Mouse (Mus musculus): ENCODE measurements around the gene Slco3a1. TPM values are rescaled to one million over a fixed set of nuclear protein-coding genes. Genes with fewer than 3 reads are reported as not detected.

The Slco3a1 gene
- polyA plus RNA-seq, 1 experiment: 1.2 TPM

DNA sequence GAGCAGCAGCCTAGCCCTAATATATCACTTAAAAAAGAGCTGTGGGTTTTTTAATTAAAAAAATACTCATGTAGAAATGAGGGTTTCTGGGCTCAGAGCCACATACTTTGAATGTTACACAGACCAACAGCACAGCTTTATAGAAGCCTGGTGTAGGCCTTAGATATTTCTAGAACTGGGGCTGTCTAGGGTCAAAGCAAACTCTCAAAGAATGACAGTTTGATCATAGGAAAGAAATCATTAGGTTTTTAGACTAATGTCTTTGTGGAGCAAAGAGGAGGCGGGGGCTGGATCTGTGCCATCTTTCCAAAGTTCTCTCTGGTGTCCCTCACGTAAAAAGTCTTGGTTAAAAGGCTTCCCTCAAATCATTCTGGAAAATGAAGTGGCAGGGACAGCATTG is 121.6 kb downstream of the Slco3a1 start:
- TF ChIP-seq EP300 (IDR thresholded peaks at IDR 0.05; ENCODE audit: insufficient read depth, low read depth, low read length) (no peak), CTCF (IDR thresholded peaks at IDR 0.05; ENCODE audit: low read depth, low read length) (no peak), POLR2A (IDR thresholded peaks at IDR 0.05; ENCODE audit: insufficient read depth, low read length) (no peak)
- H3K4me3 ChIP-seq (ENCODE audit: low read depth, low read length): no peak overlapping the region
- no peak overlapping the region for H3K27ac ChIP-seq (ENCODE audit: insufficient read depth, low read length)
- H3K36me3 ChIP-seq (ENCODE audit: control insufficient read depth, insufficient read depth, low read length, poor library complexity, severe bottlenecking): no peaks in the 10 kb centered on the region
- no peaks in the 10 kb centered on the region for H3K4me1 ChIP-seq (ENCODE audit: control insufficient read depth, insufficient read depth, low read length)
- H3K9me3 ChIP-seq (replicated peaks; ENCODE audit: control insufficient read depth, insufficient read depth, low read length, poor library complexity, severe bottlenecking): no peaks in the 10 kb centered on the region
- H3K27me3 ChIP-seq (ENCODE audit: control insufficient read depth, insufficient read depth, low read length, poor library complexity, severe bottlenecking): no peaks in the 10 kb centered on the region
- H3K9ac ChIP-seq (ENCODE audit: low read depth, poor library complexity, severe bottlenecking): no peak overlapping the region

DNA sequence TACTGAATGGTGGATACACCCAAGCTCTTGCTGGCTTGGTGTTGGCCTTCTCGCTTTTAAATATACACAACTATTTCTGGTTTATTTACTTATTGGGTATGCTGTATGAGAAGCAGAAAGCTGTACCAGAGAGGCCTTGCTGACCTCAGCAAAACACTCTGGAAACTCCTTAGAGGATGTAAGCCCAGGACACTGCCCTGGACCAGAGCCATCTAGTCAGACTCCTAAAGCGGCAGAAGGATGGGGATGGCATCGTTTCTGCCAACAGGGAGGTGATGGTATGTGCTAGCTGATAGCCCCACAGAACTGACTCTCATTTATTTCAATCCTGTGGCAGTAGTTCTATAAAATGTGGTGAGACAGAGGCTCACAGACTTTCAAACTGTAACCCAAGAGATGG is 125.3 kb downstream of the Slco3a1 start:
- H3K27ac ChIP-seq (ENCODE audit: insufficient read depth, low read length): no peak overlapping the region
- H3K4me3 ChIP-seq (ENCODE audit: low read depth, low read length): no peak overlapping the region
- no peak overlapping the region for H3K9ac ChIP-seq (ENCODE audit: low read depth, poor library complexity, severe bottlenecking)
- no peaks in the 10 kb centered on the region for H3K27me3 ChIP-seq (ENCODE audit: control insufficient read depth, insufficient read depth, low read length, poor library complexity, severe bottlenecking)
- TF ChIP-seq EP300 (IDR thresholded peaks at IDR 0.05; ENCODE audit: insufficient read depth, low read depth, low read length): no peak
- no peaks in the 10 kb centered on the region for H3K36me3 ChIP-seq (ENCODE audit: control insufficient read depth, insufficient read depth, low read length, poor library complexity, severe bottlenecking)
- H3K9me3 ChIP-seq (replicated peaks; ENCODE audit: control insufficient read depth, insufficient read depth, low read length, poor library complexity, severe bottlenecking): no peaks in the 10 kb centered on the region
- H3K4me1 ChIP-seq (ENCODE audit: control insufficient read depth, insufficient read depth, low read length): no peaks in the 10 kb centered on the region

DNA sequence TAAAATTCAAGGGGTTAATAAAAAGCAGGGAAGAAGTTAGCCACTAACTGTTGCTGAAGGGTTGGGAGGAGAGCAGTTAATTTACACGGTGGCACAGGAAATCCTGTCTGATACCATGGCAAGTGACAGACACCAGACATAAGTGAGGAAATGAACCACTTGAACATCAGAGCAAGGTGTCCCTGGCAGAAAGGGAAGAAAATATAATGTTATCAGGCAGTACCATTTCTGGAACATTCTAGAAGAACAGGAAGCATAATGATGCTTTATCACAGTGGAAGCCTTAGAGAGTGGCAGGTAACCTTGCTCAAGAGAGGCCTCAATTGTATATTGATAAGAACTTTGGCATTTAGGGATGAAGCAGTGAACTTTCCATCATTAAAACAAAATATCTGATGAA is 127.4 kb downstream of the Slco3a1 start:
- no peaks in the 10 kb centered on the region for H3K9me3 ChIP-seq (replicated peaks; ENCODE audit: control insufficient read depth, insufficient read depth, low read length, poor library complexity, severe bottlenecking)
- no peaks in the 10 kb centered on the region for H3K4me1 ChIP-seq (ENCODE audit: control insufficient read depth, insufficient read depth, low read length)
- no peak overlapping the region for H3K9ac ChIP-seq (ENCODE audit: low read depth, poor library complexity, severe bottlenecking)
- H3K27ac ChIP-seq (ENCODE audit: insufficient read depth, low read length): no peak overlapping the region
- H3K36me3 ChIP-seq (ENCODE audit: control insufficient read depth, insufficient read depth, low read length, poor library complexity, severe bottlenecking): no peaks in the 10 kb centered on the region
- H3K27me3 ChIP-seq (ENCODE audit: control insufficient read depth, insufficient read depth, low read length, poor library complexity, severe bottlenecking): no peaks in the 10 kb centered on the region
- TF ChIP-seq POLR2A (IDR thresholded peaks at IDR 0.05; ENCODE audit: insufficient read depth, low read length) (no peak), EP300 (IDR thresholded peaks at IDR 0.05; ENCODE audit: insufficient read depth, low read depth, low read length) (no peak), CTCF (IDR thresholded peaks at IDR 0.05; ENCODE audit: low read depth, low read length) (no peak)
- H3K4me3 ChIP-seq (ENCODE audit: low read depth, low read length): no peak overlapping the region

DNA sequence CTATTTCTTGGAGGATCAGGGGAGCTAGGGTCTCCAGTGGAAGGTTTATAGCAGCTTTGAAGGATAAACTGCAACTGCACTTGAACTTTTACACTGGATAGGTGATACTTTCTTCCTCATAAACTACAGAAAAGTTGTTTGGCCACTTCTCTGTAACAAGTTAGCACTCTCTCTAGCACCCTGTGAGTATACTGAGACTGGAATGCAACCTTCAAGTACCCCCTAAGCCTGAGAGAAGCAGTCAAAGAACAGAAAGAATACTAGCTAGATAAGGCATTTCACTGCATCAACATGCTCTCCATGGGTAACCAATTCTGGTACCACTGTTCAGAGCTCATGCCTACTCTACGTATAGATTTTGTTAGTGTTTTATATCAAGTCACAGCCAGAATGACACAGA is 128.6 kb downstream of the Slco3a1 start:
- Histone ChIP-seq H3K27me3 (ENCODE audit: control insufficient read depth, insufficient read depth, low read length, poor library complexity, severe bottlenecking) (no peaks in the 10 kb centered on the region), H3K9me3 (replicated peaks; ENCODE audit: control insufficient read depth, insufficient read depth, low read length, poor library complexity, severe bottlenecking) (no peaks in the 10 kb centered on the region), H3K9ac (ENCODE audit: low read depth, poor library complexity, severe bottlenecking) (no peak overlapping the region), H3K36me3 (ENCODE audit: control insufficient read depth, insufficient read depth, low read length, poor library complexity, severe bottlenecking) (no peaks in the 10 kb centered on the region), H3K4me3 (ENCODE audit: low read depth, low read length) (no peak overlapping the region), H3K4me1 (ENCODE audit: control insufficient read depth, insufficient read depth, low read length) (no peaks in the 10 kb centered on the region), H3K27ac (ENCODE audit: insufficient read depth, low read length) (no peak overlapping the region)
- TF ChIP-seq POLR2A (IDR thresholded peaks at IDR 0.05; ENCODE audit: insufficient read depth, low read length) (no peak), CTCF (IDR thresholded peaks at IDR 0.05; ENCODE audit: low read depth, low read length) (no peak), EP300 (IDR thresholded peaks at IDR 0.05; ENCODE audit: insufficient read depth, low read depth, low read length) (no peak)

DNA sequence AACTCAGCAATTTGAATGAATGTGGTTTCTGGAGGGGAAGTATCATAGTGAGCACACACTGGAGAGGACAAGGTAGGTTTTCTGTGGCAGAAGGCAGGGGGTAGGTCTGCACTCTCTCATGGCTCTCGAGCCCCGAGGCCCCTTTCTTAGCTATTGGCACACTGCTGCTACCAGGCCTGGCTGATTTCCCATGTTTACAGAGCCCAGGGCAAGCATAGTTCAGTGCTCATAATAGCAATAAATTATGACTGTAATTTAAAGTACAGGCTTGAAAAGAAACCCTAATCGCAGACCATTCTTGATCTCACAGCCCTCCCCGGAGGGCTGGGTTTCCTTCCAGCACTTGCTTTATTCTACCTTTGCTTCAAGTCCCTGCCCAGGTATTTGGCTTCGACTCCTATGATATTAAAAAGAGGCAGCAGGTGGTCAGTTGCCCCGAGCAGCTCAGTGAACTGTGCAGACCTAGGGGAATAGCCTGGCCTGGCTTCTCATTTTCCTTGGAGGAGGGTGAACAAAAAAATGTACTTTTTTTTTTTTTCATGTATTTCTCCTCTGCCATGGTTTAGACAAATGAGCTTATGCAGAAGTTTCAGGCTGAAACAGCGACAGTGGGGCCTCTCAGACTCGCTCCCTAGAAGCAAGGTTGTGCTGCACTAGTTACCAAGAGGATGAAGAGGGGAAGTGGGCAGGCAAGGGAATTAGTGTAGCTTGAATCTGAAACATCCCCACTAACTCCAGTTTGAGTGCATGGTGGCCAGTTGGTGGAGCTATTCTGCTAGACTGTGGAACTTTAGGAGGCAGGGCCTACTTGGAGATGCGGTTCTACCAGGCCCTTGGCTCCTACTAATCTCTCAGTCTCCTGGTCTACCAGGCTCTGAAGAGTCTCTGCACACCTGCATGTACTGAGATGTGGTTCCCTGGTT is 130.4 kb downstream of the Slco3a1 start:
- Histone ChIP-seq H3K9ac (ENCODE audit: low read depth, poor library complexity, severe bottlenecking) (no peak overlapping the region), H3K36me3 (ENCODE audit: control insufficient read depth, insufficient read depth, low read length, poor library complexity, severe bottlenecking) (no peaks in the 10 kb centered on the region), H3K4me3 (ENCODE audit: low read depth, low read length) (no peak overlapping the region), H3K27me3 (ENCODE audit: control insufficient read depth, insufficient read depth, low read length, poor library complexity, severe bottlenecking) (no peaks in the 10 kb centered on the region), H3K9me3 (replicated peaks; ENCODE audit: control insufficient read depth, insufficient read depth, low read length, poor library complexity, severe bottlenecking) (no peaks in the 10 kb centered on the region), H3K27ac (ENCODE audit: insufficient read depth, low read length) (no peak overlapping the region), H3K4me1 (ENCODE audit: control insufficient read depth, insufficient read depth, low read length) (no peaks in the 10 kb centered on the region)
- TF ChIP-seq POLR2A (IDR thresholded peaks at IDR 0.05; ENCODE audit: insufficient read depth, low read length): no peak

DNA sequence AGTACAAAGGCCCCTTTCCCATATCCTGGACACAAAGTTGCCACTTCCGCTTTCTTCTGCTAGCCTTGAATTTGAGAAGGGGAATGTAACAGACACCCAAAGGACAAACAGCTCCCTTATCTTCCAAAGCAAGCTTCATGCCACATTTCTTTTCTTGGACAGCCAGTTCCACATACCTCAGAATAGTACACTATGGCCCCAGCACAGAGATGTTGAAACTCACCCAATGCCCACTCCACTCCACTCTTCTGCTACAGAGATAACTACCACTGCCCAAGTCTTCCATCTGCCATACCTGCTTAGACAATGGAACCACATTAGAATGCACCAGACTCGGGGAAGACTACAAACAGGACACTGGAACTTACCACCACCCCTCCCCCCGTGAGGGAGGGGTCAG is 131.3 kb downstream of the Slco3a1 start:
- Histone ChIP-seq H3K4me3 (ENCODE audit: low read depth, low read length) (no peak overlapping the region), H3K36me3 (ENCODE audit: control insufficient read depth, insufficient read depth, low read length, poor library complexity, severe bottlenecking) (no peaks in the 10 kb centered on the region), H3K9me3 (replicated peaks; ENCODE audit: control insufficient read depth, insufficient read depth, low read length, poor library complexity, severe bottlenecking) (no peaks in the 10 kb centered on the region), H3K27me3 (ENCODE audit: control insufficient read depth, insufficient read depth, low read length, poor library complexity, severe bottlenecking) (no peaks in the 10 kb centered on the region), H3K9ac (ENCODE audit: low read depth, poor library complexity, severe bottlenecking) (no peak overlapping the region), H3K27ac (ENCODE audit: insufficient read depth, low read length) (no peak overlapping the region), H3K4me1 (ENCODE audit: control insufficient read depth, insufficient read depth, low read length) (no peaks in the 10 kb centered on the region)
- TF ChIP-seq POLR2A (IDR thresholded peaks at IDR 0.05; ENCODE audit: insufficient read depth, low read length): no peak
- TF ChIP-seq EP300 (IDR thresholded peaks at IDR 0.05; ENCODE audit: insufficient read depth, low read depth, low read length): no peak
- TF ChIP-seq CTCF (IDR thresholded peaks at IDR 0.05; ENCODE audit: low read depth, low read length): no peak

All from ES-Bruce4 (cell line).